Mouse (Mus musculus) urinary bladder, postnatal 10 days (tissue): ENCODE data around the gene Accs.

Experiments used
- DNase-seq: peaks from one replicate; pipeline ENCODE4 v3.0.0; 2022; ENCODE audit warnings: low spot score

The Accs gene

DNA sequence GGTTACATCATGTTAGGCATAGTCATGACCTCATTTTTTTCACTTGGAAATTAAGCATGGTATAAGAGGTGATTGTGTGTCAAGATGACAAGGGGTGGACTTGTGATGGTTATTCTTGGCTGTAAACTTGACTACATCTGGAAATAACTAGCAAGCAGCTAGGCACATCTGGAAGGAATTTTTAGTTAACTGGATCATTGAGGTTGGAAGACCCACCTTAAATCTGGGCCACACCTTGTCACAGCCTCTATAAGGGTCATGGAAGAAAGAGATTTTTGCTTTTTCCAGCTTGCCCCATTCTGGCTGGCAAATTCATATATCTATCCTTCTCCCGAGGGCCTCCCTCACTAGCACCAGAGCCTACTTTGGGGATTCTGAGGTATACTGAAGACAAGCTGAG, 1.6 kb upstream of the Accs start:
- DNase-seq = no peak

DNA sequence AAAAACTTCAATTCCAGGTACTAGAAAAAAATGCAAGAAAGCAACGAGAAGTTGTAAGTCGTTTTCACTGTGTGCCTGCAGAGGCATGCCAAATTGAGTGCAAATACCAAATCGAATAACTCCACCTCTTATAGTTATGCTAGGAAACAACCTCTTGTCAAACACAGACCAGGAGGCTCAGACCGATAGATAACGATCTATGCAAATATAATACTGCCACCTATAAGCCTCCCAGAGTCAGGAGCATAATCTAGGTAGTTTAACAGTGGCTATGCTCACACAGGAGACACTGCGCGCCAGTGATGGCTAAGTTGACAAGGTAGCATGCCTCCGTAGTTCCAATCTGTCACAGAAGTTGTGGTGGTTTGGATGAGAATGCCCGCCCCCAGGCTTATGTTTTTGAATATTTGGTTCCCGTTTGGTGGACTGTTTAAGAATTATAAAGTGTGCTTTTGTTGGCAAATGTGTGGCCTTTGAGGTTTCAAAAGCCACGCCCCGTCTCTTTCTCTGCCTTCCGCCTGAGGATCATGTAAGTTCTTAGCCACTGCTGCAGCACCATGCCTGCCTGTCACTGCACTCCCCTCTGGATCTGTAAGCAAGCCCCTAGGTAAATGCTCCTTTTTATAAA, 688 bp upstream of the Accs start:
- no peak for DNase-seq

DNA sequence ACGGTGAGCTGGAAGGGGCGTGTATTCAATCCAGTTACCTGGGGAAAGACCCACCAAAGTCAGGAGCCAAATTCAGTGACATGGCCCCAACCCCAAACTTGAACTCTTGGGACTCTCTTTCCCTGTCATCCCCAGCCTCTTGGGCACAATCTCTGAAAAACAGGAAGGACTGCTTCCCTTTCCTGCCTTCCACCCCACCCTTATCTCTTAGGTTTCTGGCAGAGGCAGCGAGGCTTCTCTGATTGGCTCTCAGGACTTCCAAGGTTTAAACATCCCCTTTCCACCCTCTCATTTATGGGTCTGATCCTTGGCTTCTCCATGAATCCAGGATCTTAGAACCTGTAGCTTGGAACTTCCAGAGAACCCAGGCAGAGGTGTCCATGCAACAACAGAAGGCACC, 8.4 kb downstream of the Accs start:
- no peak for DNase-seq

DNA sequence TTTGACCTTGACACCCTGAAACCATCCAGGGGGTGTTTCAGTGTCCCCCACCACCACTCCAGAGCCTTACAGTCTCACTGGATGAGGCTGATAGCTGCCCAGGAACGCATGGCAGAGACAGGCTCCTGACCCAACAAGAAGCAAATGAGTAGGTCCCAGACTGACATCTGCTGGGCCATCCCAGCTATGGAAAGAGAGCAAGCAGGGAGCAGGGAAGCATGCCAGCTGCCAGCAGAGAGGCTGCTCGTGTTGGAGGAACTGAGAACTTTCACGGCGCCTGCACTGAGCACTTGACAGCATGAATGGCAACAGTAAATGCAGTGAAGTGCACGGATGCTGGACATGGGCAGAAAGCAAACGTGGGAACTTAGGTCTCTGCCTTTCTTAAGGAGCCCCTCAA, 9.6 kb downstream of the Accs start:
- no peak for DNase-seq

DNA sequence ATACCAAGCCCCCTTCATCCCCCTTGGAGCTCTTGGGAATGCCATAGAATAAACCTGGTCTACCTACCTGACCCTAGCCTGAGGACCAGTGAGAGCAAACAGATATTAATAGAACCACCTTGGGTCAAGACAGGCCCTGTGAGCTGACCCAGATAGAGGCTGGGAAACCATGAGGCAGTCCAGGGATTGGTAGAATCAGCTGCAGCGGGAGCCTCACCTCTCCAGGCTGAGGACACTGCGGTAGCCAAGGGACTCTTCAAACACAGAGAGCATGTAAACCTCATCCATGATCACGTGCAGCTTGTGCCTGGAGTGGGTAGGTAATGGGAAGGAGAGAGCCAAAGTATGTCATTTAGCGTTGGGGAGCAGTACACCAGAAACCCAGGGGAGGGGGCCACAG, 10.8 kb downstream of the Accs start:
- no peak for DNase-seq

DNA sequence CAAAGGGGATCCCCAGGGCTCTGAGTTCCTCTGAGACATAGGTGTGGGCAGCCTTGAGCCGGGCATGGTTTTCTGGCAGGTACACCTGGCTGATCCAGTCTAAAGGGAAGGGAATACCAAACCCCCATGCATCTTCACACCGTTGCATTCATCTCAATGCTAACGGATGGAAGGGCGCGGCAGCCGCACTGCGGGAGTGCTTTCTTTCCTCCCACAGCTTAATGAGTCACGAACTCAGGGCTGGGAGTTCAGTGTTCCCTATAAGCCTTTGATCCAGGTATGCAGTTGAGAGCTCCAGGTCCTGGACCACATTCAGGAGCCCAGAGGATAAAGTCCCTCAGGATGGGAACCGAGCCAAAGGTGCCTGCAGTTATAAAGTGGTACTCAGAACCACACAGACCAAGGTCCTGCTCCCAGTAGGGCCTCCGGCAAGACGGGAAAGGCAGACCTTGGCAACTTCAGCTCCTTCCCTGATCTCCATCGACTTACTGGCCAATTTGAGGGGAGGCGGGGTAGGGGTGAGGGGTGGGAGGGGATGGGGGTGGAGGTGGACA, 13.4 kb downstream of the Accs start:
- DNase-seq = no peak

DNA sequence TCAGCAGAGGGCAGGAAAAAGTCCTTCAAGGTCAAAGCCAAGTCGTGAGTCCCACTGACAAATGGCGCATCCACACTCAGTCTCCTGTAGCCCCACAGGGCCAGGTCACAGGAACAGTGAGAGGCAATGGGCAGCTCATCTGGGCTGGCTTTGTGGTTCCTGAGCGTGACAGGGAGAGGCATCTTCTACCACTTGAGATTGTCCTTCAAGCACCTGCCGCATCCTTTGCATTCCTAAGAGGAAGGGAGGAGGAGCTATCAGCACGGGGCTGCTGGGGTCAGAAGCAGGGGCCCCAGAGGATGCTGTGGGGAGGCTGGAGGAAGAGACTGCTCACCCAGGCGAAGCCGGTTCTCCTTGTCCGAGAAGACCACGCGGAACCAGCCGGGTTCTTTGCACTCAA, 14.1 kb downstream of the Accs start:
- DNase-seq = no peak

DNA sequence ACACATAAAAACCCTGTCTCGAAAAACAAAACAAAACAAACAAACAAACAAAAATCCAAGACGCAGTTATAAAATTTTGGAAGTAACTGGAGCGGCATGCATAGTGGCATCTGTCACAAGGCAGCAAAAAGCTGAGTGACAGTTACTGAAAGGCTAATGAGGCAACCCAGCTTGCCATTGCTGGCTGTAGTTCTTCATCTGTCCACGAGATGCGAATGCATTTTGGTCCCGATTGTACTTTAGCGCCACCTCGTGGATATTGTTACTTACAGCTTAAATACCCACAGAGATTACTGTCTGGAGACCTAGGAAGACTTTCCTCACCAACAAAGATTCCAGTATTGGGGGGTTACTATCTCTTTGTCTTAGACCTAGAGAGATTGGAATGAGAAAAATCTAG, 26.2 kb downstream of the Accs start:
- DNase-seq = no peak

DNA sequence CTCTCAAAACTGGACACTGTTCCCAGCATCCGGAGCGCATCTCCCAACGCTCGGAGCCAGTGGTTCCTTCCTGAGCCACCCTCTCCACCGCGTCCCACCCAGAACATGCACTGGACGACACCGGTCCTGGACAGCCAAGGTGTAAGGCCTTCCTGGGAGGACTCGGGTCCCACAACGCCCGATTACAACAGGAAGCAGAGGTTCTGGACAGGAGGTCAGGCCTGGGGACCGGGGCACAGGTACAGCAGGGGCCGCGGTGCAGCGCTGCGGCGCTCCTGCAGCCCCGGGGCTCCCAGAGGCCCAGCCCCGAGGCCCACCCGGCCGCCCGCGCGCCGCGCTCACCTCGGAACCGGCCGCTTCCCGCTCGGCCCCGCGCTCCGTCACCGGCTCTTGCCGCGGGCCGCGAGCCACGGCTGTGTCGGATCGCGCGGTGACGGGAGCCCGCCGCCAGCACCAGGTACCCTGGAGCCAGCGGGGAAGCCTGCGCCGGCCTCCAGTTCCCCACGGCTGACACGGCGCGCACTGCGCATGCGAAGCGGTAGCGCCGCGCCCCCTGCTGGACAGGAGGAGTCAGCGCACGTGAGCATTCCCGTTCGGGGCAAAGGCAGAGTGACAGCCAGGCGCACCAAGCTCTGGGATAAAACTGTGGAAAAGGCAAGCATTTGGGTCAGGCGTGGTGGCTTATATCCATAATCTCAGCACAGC, 27.5 kb downstream of the Accs start, which contains the start of gene Ext2:
Gene Ext2 (minus strand): TSS at position 524 of the 705 bp plus-strand sequence.
- peak; percentile 72 for DNase-seq

DNA sequence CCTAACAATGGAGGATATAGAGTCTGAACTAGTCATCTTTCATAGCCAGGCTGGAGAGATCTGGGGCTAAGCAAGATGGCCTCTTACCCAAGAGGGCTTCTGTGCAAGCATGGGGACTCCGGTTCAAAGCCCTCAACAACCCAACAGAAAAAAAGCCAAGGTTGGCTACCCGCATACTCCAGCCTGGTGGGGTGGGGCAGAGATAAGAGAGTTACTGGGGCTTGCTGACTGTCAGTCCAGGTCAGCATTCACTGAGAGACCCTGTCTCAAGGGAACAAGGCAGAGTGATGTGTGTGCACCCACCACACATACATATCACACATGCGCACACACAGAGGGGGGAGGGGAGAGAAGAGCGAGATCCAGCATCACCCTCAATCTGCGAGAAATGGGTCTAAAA, 32.0 kb downstream of the Accs start:
- DNase-seq = no peak

DNA sequence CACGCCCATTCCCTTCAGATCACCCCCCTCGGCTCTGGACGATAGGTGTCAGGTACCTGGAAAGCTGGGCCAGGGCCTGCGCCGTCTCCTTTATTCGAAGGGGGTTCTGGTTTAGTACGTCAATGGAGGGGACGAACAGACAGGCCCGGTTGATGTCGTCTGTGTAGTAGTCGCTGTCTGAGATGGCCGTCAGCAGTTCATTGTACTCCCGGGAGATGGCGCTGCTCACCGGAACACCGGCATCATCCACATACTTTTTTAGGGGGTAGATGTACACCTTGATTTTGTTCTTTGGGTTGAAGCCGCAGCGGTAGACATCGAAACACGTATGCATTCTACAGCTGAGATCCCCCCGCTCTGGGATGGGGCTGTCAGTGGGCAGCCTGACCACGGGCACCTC, 36.4 kb downstream of the Accs start:
- no peak for DNase-seq

DNA sequence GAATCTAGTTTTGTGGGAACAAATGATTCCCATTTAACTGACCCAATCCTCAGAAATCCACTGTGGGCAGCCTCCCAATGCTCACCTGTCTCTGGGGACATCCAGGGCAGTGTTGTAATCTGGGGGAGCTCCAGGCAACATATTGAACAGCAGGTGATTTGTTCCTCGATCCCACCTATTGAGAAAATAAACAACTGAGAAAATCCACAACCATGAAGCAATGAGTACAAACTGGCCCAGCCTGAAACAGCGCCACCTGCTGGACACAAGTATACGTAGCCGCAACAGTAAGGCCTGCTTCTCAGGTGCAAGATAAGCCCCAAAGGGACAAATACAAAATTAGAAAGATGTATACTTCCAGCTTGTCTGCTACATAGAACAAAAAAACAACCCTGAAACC, 37.9 kb downstream of the Accs start:
- DNase-seq = no peak

DNA sequence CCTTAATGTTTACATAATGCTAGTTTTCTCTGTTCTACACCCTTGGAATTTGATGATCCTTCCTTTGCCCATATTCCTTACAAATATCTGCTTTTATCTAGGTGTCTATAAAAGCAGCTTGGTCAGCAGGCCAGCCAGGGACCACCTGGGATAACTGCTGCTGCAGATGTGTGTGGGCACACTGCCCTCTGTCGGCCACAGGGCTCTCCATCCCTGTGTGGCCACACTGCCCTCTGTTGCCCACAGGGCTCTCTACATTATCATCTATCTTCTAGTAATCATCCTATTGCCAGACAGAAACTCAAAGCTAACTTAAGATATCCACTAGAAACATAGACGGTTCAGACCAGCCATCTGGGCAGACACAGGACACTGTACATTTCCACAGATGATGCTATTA, 39.8 kb downstream of the Accs start:
- no peak for DNase-seq

DNA sequence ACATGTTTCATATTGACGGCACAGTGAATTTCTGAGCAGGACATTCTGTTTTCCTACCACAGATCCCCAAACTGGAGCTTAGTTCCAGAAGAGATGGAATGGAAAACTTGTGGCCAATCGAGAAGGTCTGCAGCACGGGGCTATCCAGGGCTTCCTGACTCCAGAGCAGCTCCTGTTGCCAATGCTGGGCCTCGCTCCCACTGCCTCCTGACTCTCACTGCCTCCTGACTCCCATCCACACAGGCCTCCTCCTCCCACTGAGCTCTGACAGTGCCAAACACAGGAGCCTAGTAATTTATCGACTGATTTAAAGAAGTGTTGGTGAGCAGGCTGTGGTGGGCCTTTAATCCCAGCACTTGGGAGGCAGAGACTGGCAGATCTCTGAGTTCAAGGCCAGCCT, 41.7 kb downstream of the Accs start:
- DNase-seq = no peak

DNA sequence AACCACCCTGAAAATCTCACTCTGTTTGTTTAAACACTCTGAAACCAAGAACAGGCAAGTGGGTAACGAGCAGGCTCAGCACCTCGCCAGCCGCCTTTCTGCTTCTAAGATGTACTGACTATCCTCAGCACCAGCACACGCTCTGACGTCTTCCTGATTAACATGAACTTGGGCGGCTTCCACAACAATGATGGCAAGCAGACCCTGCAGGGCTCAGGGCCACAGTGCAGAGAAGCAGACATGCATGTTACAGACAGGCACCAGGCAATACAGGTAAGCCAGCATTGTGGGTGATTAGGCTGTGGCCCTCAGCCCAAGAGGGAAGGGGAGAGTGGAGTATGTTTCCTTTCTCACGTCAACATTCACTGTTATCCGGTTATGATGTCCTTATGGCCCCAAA, 42.3 kb downstream of the Accs start:
- no peak for DNase-seq

DNA sequence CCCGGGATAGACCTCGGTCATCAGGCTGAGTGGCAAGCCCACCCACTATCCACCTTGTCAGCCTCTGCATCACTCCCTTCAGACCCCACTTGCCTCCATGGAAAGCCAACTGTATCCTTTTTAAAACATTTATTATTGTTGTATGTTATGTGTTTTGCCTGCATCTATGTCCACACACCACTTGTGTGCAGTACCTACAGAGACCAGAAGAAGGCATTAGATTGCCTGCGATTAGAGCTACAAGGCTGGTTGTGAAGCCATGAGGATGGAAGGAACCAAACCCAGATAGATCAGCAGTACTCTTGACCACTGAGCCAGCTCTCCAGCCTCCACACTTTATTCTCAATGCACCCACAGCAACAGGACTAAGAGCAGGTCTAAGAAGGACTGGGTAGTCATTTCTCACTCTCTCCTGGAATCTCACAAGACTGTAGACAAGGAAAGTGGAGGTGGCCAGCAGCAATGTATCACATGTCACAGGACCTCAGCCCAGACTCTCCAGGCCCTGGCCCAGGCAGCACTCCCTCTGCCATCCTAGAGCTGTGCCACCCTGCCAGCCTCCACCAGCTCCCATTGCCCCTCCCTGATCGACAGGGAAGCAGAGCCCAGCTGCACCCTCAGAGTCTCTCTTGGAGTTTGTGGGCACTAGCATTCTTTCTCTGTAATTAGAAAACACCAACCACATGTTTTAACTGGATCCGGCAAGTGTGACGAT, 43.1 kb downstream of the Accs start:
- DNase-seq = no peak

DNA sequence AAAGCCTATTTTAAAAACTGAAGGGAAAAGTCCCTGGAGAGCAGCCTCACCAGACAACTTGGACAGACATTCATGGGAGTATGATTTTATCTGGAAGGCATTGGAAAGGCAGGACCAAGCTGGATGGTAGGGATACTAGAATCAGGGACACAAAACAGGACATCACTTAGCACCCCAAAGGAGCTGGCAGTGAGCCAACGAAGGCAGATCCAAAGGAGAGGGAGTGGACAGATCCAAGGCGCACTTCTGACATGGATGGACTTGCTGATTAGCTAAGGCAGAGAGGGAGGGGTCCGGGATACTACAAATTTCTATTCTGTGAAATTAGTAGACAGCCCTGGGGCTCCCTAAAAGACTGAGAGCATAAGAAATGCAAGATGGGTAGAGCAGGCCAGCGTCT, 44.2 kb downstream of the Accs start:
- DNase-seq = no peak

DNA sequence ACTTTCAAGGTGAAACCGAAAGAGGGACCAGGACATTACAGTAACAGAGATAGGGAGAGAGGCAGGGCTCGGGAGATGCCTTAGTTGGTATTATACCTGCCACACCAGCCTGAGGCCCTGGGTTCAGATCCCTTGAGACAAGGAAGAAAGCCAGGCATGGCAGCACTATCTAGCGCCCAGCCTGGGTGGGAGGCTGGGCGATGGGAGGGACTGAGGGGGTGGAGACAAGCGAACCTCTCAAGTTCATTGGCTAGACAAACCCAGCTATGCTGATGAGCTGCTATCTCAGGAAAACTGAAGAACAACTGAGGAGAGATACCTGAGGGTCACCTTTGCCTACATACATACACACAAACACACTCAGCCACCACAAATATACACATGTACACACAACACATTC, 44.7 kb downstream of the Accs start:
- DNase-seq = no peak

DNA sequence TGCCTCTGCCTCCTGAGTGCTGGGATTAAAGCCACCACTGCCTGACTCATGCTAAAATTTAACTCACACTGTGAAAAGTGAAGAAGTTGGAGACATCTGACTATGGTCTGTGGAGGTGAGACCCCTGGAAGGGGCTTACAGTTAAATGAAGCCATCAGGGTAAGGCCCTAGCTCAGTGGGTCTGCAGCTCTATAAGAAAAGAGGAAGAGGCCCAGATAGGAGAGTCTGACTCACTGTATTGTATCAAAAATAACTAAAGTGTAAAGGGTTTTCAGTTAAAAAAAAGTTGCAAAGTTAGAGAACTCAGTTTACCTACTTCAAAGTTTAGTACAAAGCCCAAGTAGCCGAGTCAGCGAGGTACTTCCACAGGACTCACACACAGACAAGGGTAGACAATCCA, 46.8 kb downstream of the Accs start:
- no peak for DNase-seq

DNA sequence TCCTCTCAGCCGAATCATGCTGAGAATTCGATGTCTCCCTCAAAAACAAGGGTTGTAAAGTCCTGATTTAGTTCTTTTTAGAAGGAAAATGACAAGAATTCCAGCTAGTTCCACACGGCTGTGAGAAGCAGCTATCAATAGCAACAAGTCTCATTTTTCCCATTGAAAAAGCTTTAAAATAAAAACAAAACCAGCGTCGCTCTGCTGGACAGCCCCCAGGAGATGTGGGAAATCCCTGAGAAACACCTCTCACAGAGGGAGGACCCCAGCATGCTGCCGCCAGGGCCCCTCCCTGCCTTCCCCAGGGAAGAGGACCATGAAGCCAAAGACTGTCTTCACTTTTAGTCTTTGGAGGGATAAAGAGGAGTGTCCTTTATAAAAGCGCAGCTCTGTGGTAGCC, 48.6 kb downstream of the Accs start:
- DNase-seq = no peak

DNA sequence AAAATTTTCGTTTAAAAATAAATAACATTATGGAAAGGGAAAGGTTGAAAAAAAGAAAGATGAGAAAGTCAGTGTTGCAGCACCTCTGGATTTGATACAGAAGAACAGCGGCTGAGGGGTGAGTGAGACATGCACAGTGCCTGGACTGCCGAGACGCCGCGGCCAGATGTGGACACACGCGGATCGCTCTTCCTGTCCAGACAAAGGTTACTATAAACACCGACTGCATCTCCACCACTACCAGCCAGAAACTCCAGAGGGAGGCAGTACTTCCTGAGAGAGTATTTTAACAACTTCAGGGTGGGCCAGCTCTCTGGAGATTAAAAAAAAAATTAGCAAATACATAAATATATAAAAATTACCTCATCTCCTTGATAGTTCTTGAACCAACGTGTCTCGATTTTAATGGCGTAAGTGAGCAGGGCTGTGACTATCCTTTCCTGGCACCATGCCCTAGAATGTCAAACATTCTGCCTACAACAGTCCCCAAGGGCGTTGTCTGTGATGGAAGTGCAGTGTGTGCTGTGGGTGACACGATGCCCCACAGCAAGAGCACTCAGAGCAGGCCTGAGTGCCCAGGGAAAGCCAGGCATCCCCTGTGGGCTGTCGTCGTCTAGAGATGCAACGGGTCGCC, 52.5 kb downstream of the Accs start:
- no peak for DNase-seq

DNA sequence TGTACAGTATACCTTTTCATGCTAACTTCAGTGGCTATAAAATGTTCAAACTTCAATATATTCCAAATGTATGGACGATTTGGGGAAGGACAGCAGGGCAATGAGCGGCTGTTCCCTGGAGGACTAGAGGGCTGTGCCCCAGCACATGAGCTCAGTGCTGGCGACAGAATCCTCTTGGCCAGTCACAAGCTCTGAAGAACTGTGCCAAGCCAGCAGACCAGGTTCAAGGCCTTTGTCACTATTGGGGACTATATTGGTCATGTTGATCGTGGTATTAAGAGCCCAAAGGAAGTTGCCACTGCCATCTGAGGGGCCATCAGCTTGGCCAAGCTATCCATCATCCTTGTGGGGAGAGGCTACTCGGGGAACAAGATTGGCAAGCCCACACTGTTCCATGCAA, 55.4 kb downstream of the Accs start:
- DNase-seq = no peak
